Mouse (Mus musculus) heart, embryonic 15.5 days (tissue): ENCODE data around the gene Csf3r. TPM values are rescaled to one million over a fixed set of nuclear protein-coding genes. Genes with fewer than 3 reads are reported as not detected.
"Not testable (repeated sequence)": the region's sequence is repeated elsewhere in the genome, so short reads cannot be mapped to it uniquely, and the experiment has no call there.

Source experiments
- ATAC-seq: fragments of 200-750 bp; cut with Nextera tagmentation; replicated peaks from 2 replicates; pipeline ENCODE4 v1.8.0; 2017; ENCODE audit warnings: low read depth, moderate TSS enrichment; ENCODE audit not compliant: insufficient number of reproducible peaks, insufficient read depth, low FRiP score
- H3K27ac ChIP-seq: fragments of 300-500 bp; sonication (generic); 2 replicates; pipeline ENCODE4 v1.5.1; 2015; ENCODE audit warnings: mild to moderate bottlenecking, inconsistent platforms
- H3K27me3 ChIP-seq: fragments of 300-500 bp; sonication (generic); 2 replicates; pipeline ENCODE4 v1.6.1; 2015; ENCODE audit warnings: inconsistent platforms
- H3K36me3 ChIP-seq: fragments of 300-500 bp; sonication (generic); 2 replicates; pipeline ENCODE4 v1.6.1; 2015; ENCODE audit warnings: mild to moderate bottlenecking, inconsistent platforms
- H3K4me1 ChIP-seq: fragments of 300-500 bp; sonication (generic); replicated peaks from 2 replicates; pipeline ENCODE4 v1.6.1; 2015; ENCODE audit warnings: inconsistent platforms
- H3K4me2 ChIP-seq: fragments of 300-500 bp; sonication (generic); 2 replicates; pipeline ENCODE4 v1.6.1; 2015; ENCODE audit warnings: inconsistent platforms, mild to moderate bottlenecking, moderate library complexity
- H3K4me3 ChIP-seq: fragments of 300-500 bp; sonication (generic); 2 replicates; pipeline ENCODE4 v1.5.1; 2015; ENCODE audit warnings: mild to moderate bottlenecking, inconsistent platforms
- H3K9ac ChIP-seq: fragments of 300-500 bp; sonication (generic); 2 replicates; pipeline ENCODE4 v1.6.1; 2015; ENCODE audit warnings: mild to moderate bottlenecking, inconsistent platforms
- H3K9me3 ChIP-seq: fragments of 300-500 bp; sonication (generic); replicated peaks from 2 replicates; pipeline ENCODE4 v1.6.1; 2016; ENCODE audit warnings: inconsistent platforms
- WGBS: fragments of 180-500 bp; shearing (Covaris S2); methylation state at CpG from one replicate; pipeline ENCODE4 v1.1.7; 2015; ENCODE audit warnings: mixed read lengths; 5-methylcytosine and 5-hydroxymethylcytosine counted together
- polyA plus RNA-seq: library from polyadenylated mRNA; unstranded; fragments of >200 nt; fragmentation: Nextera tagmentation; extraction: Ambion mirVana; gene quantifications from 2 replicates; pipeline ENCODE4 v1.2.1, GENCODE M21; 2015

The Csf3r gene
- polyA plus RNA-seq, result 0.38 and 1.4 TPM in 2 replicates

- Histone ChIP-seq H3K9ac (no peak within 1 kb of the TSS), H3K36me3 (no peaks in the 10 kb centered on the region), H3K4me2 (no peak within 1 kb of the TSS), H3K9me3 (no peaks in the 10 kb centered on the region), H3K4me1 (no peaks in the 10 kb centered on the region), H3K27me3 (no peaks in the 10 kb centered on the region), H3K4me3 (no peak within 1 kb of the TSS), H3K27ac (no peak within 1 kb of the TSS)
- no peak for ATAC-seq
- WGBS, result 30% methylated on average over 16 of the region's 16 CpGs
Observed at GRCm38 (mm10) chr4:126024303-126024900, at the start of gene Csf3r. Gene Csf3r, plus strand, starts transcription at chr4:126024550.

GRCm38 (mm10) chr4:125977768-125978167, 46.6 kb upstream of the Csf3r start:
- H3K36me3 ChIP-seq, result no peaks in the 10 kb centered on the region
- H3K9me3 ChIP-seq, result no peaks in the 10 kb centered on the region
- no peak overlapping the region for H3K4me2 ChIP-seq
- H3K4me3 ChIP-seq, result no peak overlapping the region
- ATAC-seq, result no peak
- no peaks in the 10 kb centered on the region for H3K4me1 ChIP-seq
- no peak overlapping the region for H3K9ac ChIP-seq
- H3K27ac ChIP-seq, result no peak overlapping the region
- WGBS, result 51% methylated on average over 9 of the region's 9 CpGs
- no peaks in the 10 kb centered on the region for H3K27me3 ChIP-seq

GRCm38 (mm10) chr4:125983279-125983678, 41.1 kb upstream of the Csf3r start:
- H3K9me3 ChIP-seq, result no peaks in the 10 kb centered on the region
- H3K4me2 ChIP-seq, result no peak overlapping the region
- 81% methylated on average over 8 of the region's 8 CpGs for WGBS
- H3K9ac ChIP-seq, result no peak overlapping the region
- no peak overlapping the region for H3K27ac ChIP-seq
- no peaks in the 10 kb centered on the region for H3K4me1 ChIP-seq
- ATAC-seq, result no peak
- no peak overlapping the region for H3K4me3 ChIP-seq
- 0 out of 2 replicates have a peak, but pooled peaks cover 3% of the 10 kb centered on the region for H3K27me3 ChIP-seq
- no peaks in the 10 kb centered on the region for H3K36me3 ChIP-seq

- H3K27ac ChIP-seq, H3K4me2 ChIP-seq, H3K9ac ChIP-seq, H3K4me1 ChIP-seq, H3K36me3 ChIP-seq, H3K4me3 ChIP-seq, H3K9me3 ChIP-seq, ATAC-seq: not testable (repeated sequence)
- peaks cover 19% of the 10 kb centered on the region; the same call in 1 of the 2 replicates for H3K27me3 ChIP-seq
- 31% methylated on average over 2 of the region's 2 CpGs for WGBS
Observed at GRCm38 (mm10) chr4:125985703-125986102, 38.6 kb upstream of the Csf3r start.

- Histone ChIP-seq H3K4me3 (no peak overlapping the region), H3K27ac (no peak overlapping the region), H3K27me3 (peaks cover 20% of the 10 kb centered on the region; the same call in 1 of the 2 replicates), H3K9me3 (no peaks in the 10 kb centered on the region), H3K36me3 (no peaks in the 10 kb centered on the region), H3K4me2 (no peak overlapping the region), H3K9ac (no peak overlapping the region), H3K4me1 (no peaks in the 10 kb centered on the region)
- 53% methylated on average over 3 of the region's 3 CpGs for WGBS
- ATAC-seq, result no peak
Observed at GRCm38 (mm10) chr4:125987071-125987470, 37.3 kb upstream of the Csf3r start.

- no peak for ATAC-seq
- Histone ChIP-seq H3K27ac (no peak overlapping the region), H3K9ac (no peak overlapping the region)
Observed at GRCm38 (mm10) chr4:125989061-125989460, 35.3 kb upstream of the Csf3r start.

GRCm38 (mm10) chr4:125990143-125990542, 34.2 kb upstream of the Csf3r start:
- WGBS, result 15% methylated on average over 6 of the region's 7 CpGs
- no peaks in the 10 kb centered on the region for H3K36me3 ChIP-seq
- no peaks in the 10 kb centered on the region for H3K9me3 ChIP-seq
- H3K4me3 ChIP-seq, result no peak overlapping the region
- peaks cover 20% of the 10 kb centered on the region; the same call in 1 of the 2 replicates for H3K27me3 ChIP-seq
- no peak for ATAC-seq
- no peaks in the 10 kb centered on the region for H3K4me1 ChIP-seq
- H3K4me2 ChIP-seq, result no peak overlapping the region
- no peak overlapping the region for H3K9ac ChIP-seq
- no peak overlapping the region for H3K27ac ChIP-seq

More at GRCm38 (mm10) chr4:125989061-125989460, 35.3 kb upstream of the Csf3r start:
- Histone ChIP-seq H3K4me2 (no peak overlapping the region), H3K27me3 (peaks cover 20% of the 10 kb centered on the region; the same call in 1 of the 2 replicates), H3K9me3 (no peaks in the 10 kb centered on the region), H3K36me3 (no peaks in the 10 kb centered on the region), H3K4me1 (no peaks in the 10 kb centered on the region), H3K4me3 (no peak overlapping the region)
- WGBS, result 56% methylated on average over 11 of the region's 11 CpGs

DNA sequence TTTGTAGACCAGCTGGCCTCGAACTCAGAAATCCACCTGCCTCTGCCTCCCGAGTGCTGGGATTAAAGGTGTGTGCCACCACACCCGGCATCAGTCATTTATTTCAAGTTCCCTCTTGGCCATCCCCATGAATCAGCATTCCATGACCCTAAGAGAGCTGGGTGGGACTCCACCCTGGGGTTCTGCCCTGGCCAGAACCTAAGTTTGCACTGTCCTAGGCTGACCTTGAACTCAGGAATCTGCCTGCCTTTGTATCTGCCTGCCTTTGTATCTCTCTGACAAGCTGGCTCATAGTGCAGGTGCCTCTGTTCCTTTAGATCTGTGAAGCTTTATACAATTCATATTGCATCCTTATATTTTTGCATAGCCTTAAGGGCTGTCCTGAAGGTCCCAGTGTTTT, 32.1 kb upstream of the Csf3r start:
- Histone ChIP-seq H3K27me3 (peaks cover 20% of the 10 kb centered on the region; the same call in 1 of the 2 replicates), H3K4me3 (no peak overlapping the region), H3K9me3 (0 out of 2 replicates have a peak, but pooled peaks cover 2% of the 10 kb centered on the region), H3K36me3 (no peaks in the 10 kb centered on the region), H3K4me1 (no peaks in the 10 kb centered on the region), H3K27ac (no peak overlapping the region), H3K4me2 (no peak overlapping the region), H3K9ac (no peak overlapping the region)
- no peak for ATAC-seq
- 65% methylated on average over 3 of the region's 3 CpGs for WGBS

DNA sequence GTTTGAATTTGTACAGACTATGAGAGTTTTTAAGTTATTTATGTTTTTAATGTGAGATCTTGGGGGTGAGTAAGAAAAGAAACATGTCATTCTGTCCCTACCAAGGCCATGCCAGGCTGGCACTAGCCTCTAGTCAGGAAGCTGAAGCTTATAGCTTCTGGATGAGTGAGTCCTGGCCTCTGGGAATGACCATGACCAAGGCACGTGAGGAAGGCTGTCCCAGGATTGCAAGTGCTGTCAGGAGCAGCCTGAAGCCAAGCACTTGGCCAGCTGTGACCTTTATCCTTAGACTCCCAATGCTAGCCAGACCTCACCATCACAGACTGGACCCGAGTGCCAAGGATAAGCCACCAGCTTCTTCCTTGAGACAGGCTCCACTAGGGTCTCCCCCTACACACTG, 31.4 kb upstream of the Csf3r start:
- no peaks in the 10 kb centered on the region for H3K36me3 ChIP-seq
- 0 out of 2 replicates have a peak, but pooled peaks cover 5% of the 10 kb centered on the region for H3K9me3 ChIP-seq
- H3K27ac ChIP-seq, result no peak overlapping the region
- ATAC-seq, result no peak
- no peak overlapping the region for H3K9ac ChIP-seq
- WGBS, result 35% methylated on average over 2 of the region's 2 CpGs
- no peak overlapping the region for H3K4me2 ChIP-seq
- H3K4me1 ChIP-seq, result no peaks in the 10 kb centered on the region
- H3K4me3 ChIP-seq, result no peak overlapping the region
- peaks cover 20% of the 10 kb centered on the region; the same call in 1 of the 2 replicates for H3K27me3 ChIP-seq

DNA sequence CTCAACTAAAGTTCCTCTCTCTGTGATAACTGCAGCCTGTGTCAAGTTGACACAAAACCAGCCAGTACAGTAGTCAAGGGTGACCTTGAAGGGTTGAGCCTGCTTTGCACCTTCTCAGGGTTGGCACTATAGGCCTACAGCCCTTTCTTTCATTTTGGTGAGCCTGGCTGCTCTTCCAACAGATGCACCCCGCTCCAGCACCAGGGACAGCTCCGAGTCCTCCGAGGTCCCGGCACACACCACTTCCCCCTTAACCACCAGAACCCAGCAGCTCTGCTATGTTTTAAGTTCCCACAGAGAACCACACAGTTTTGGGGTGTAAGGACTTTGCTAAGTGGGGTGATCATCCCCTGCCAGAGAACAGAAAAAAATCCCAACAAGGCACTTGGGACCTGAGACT, 27.8 kb upstream of the Csf3r start:
- Histone ChIP-seq H3K27ac (no peak overlapping the region), H3K4me2 (no peak overlapping the region), H3K4me1 (no peaks in the 10 kb centered on the region), H3K9ac (no peak overlapping the region), H3K9me3 (0 out of 2 replicates have a peak, but pooled peaks cover 7% of the 10 kb centered on the region), H3K4me3 (no peak overlapping the region), H3K27me3 (no peaks in the 10 kb centered on the region), H3K36me3 (no peaks in the 10 kb centered on the region)
- ATAC-seq, result no peak
- 4% methylated on average over 4 of the region's 4 CpGs for WGBS

- WGBS, result 85% methylated on average over 2 of the region's 2 CpGs
Observed at GRCm38 (mm10) chr4:125997826-125998225, 26.5 kb upstream of the Csf3r start.

More at GRCm38 (mm10) chr4:125997826-125998225, 26.5 kb upstream of the Csf3r start:
- Histone ChIP-seq H3K27me3 (no peaks in the 10 kb centered on the region), H3K9ac (no peak overlapping the region), H3K4me1 (no peaks in the 10 kb centered on the region), H3K27ac (no peak overlapping the region), H3K4me3 (no peak overlapping the region), H3K36me3 (no peaks in the 10 kb centered on the region), H3K9me3 (0 out of 2 replicates have a peak, but pooled peaks cover 7% of the 10 kb centered on the region), H3K4me2 (no peak overlapping the region)
- ATAC-seq, result no peak
